Mouse (Mus musculus) lung, adult 18-20 months (tissue): ENCODE results near the gene Bcas3.

ENCODE experiments used
- DNase-seq, 2 experiments: peaks; one replicate each; pipeline ENCODE4 v3.0.0; 2022; ENCODE audit warnings: mixed read lengths in 2 of 2

Gene Bcas3

GRCm38 (mm10) chr11:85849037-85849436, 496.1 kb downstream of the Bcas3 start:
- peak; percentile 67 to 76 for DNase-seq

DNA sequence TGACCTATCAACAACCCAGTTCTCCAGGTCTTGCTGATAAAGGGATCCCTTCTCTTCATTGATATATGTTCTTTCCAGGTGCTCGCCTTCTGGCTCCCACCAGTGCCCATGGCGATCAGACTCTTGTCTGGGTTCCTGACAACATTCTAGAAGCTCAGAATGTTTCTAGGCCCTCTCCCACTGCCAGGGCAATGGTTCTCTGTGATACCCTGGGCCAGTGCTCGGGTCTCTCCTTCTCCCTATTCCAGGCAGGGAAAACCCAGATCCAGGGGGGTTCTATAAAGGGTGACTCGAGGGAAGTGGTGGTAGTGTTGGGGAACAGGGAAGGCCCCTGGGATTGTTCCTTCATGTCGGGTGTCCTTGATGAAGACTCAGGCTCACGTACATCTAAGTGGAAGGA, 497.3 kb downstream of the Bcas3 start, which contains the start of gene Gm11444:
Gm11444 (minus strand) TSS at position 101 of the 400 bp plus-strand sequence.
- DNase-seq: no peak

DNA sequence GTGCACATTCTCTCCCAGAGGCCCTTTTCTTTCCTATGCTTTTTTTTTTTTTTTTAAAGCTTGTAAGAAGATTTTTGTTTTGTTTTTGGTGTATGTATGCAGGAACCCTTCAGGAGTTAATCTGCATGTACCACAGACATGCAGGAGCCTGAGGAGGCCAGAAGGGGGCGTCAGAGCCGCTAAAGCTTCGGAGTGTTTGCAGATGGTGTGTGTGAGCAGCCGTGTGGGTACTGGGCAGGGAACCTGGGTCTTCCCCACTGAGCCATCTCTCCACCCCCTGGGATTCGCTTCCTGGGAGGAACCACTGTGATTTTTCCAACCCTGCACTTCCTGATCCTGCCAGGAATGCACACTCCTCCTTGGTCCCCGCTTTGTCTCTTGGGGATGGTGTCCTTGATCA, 497.8 kb downstream of the Bcas3 start:
- DNase-seq: peak in 1 of 2 experiments; percentile 13

DNA sequence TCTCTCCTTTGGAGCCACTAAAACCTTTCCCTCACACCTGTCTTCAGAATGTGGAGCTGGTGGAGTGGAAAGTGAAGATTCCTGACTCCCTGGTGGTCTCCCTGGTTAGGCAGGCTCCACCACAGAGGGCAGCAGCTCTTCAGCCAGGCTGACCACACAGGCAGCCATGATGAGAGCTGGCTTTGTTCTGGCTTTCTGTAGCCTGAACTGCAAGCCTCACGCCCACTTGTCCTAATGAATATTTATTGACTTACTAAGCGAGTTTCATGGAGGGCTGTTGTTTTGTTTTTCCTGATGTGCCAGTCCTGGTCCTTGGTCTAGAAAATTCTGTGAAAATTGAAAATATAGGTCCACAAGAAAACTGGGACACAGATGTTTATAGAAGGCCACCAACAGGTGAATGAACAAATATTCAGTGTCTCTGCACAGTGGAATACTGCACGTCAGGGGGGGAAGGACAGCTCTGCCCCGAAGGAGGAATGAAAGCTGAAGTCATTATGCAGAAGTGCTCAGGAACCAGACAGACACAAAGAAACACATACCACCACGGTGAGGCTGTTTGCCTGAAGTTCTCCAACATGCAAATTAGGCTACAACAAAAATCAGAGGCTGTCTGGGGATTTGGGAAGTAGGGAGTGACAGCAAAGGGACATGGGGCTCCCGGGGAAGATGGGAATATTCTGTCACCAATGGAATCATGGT, 505.2 kb downstream of the Bcas3 start:
- no peak for DNase-seq

GRCm38 (mm10) chr11:85864363-85864762, 511.4 kb downstream of the Bcas3 start:
- no peak for DNase-seq
